8 mouse cellular contexts compared by ENCODE assay signal in genomic region chrX:48513824-48514223, GRCm38 (mm10). TPM values are rescaled to one million over a fixed set of nuclear protein-coding genes. Genes with fewer than 3 reads are reported as not detected.
DNase-seq lines count a peak whose midpoint lies in the region; ATAC-seq and TF ChIP-seq lines count a peak whose summit lies in the region.

No protein-coding gene starts in this region.

- ATAC-seq in embryonic facial prominence, embryonic 15.5 days (ENCODE audit: insufficient number of reproducible peaks, low FRiP score, low TSS enrichment, low read depth) = no peak
- no peak for ATAC-seq in limb, embryonic 13.5 days (ENCODE audit: low FRiP score, low read depth)

- intact Hi-C loops in gastrocnemius, adult 2 months (cut with DNase I) = loop anchor here (5.0 kb wide), 1 partner anchor 172 kb away; the partner anchor contains the start of gene Bcorl1

- no peaks in the 10 kb centered on the region for H3K36me3 ChIP-seq in C2C12 (ENCODE audit: control insufficient read depth, insufficient read depth)
- H3K36me3 ChIP-seq in embryonic facial prominence, embryonic 15.5 days = no peaks in the 10 kb centered on the region
- H3K36me3 ChIP-seq in limb, embryonic 13.5 days = no peaks in the 10 kb centered on the region

- no peak overlapping the region for H3K9ac ChIP-seq in embryonic facial prominence, embryonic 15.5 days
- H3K9ac ChIP-seq in limb, embryonic 13.5 days = peak overlapping the region; percentile 48

- DNase-seq in gastrocnemius, adult 2 months = no peak
- DNase-seq in gastrocnemius, postnatal 4 days (ENCODE audit: low spot score in 2 of 2) = no peak
- DNase-seq in skeletal muscle tissue, adult 2 months (ENCODE audit: low read depth, low spot score) = peak; percentile 0
- no peak for DNase-seq in gastrocnemius, postnatal 10 days
- no peak for DNase-seq in cerebellum, adult 9-10 months

- peak overlapping the region; percentile 93 for H3K27ac ChIP-seq in gastrocnemius, adult 2 months
- H3K27ac ChIP-seq in embryonic facial prominence, embryonic 15.5 days (replicated peaks) = no peak overlapping the region
- no peak overlapping the region for H3K27ac ChIP-seq in limb, embryonic 13.5 days

- 0 out of 2 replicates have a peak, but pooled peaks cover 5% of the 10 kb centered on the region for H3K4me1 ChIP-seq in embryonic facial prominence, embryonic 15.5 days
- H3K4me1 ChIP-seq in limb, embryonic 13.5 days = 0 out of 2 replicates have a peak, but pooled peaks cover 3% of the 10 kb centered on the region

- 17% methylated on average over 13 of the region's 13 CpGs for WGBS in embryonic facial prominence, embryonic 15.5 days
- WGBS in limb, embryonic 13.5 days = 15% methylated on average over 13 of the region's 13 CpGs

- peak overlapping the region; percentile 53 for H3K4me2 ChIP-seq in embryonic facial prominence, embryonic 15.5 days (replicated peaks)
- H3K4me2 ChIP-seq in limb, embryonic 13.5 days (replicated peaks) = peak overlapping the region; percentile 57

- H3K79me3 ChIP-seq in C2C12 (ENCODE audit: low read depth) = peaks cover 19% of the 10 kb centered on the region

- TF ChIP-seq CTCF in gastrocnemius, adult 2 months (IDR thresholded peaks at IDR 0.05) = no peak
- TF ChIP-seq CTCF in C2C12 (IDR thresholded peaks at IDR 0.05; ENCODE audit: control insufficient read depth, insufficient read depth, insufficient read length) = no peak

- no peak overlapping the region for H3ac ChIP-seq in C2C12 (ENCODE audit: control insufficient read depth, insufficient read length, low read depth)

- peak overlapping the region; percentile 85 for H3K4me3 ChIP-seq in gastrocnemius, adult 2 months
- peak overlapping the region; percentile 60 for H3K4me3 ChIP-seq in C2C12 (ENCODE audit: insufficient read depth, poor library complexity, severe bottlenecking)
- peak overlapping the region; percentile 57 for H3K4me3 ChIP-seq in embryonic facial prominence, embryonic 15.5 days (replicated peaks)
- H3K4me3 ChIP-seq in limb, embryonic 13.5 days = peak overlapping the region; percentile 56

- H3K9me3 ChIP-seq in embryonic facial prominence, embryonic 15.5 days (replicated peaks) = no peaks in the 10 kb centered on the region
- no peaks in the 10 kb centered on the region for H3K9me3 ChIP-seq in limb, embryonic 13.5 days

- H3K79me2 ChIP-seq in C2C12 (ENCODE audit: control insufficient read depth, insufficient read depth) = peaks cover 28% of the 10 kb centered on the region

- H3K27me3 ChIP-seq in C2C12 (ENCODE audit: control insufficient read depth, insufficient read depth, insufficient read length) = no peaks in the 10 kb centered on the region
- no peaks in the 10 kb centered on the region for H3K27me3 ChIP-seq in embryonic facial prominence, embryonic 15.5 days
- H3K27me3 ChIP-seq in limb, embryonic 13.5 days = 0 out of 2 replicates have a peak, but pooled peaks cover 2% of the 10 kb centered on the region

TF ChIP-seq in C2C12, 6 proteins besides CTCF, POLR2A, EP300 and RAD21:
- TF ChIP-seq MYOD1 (IDR thresholded peaks at IDR 0.05; ENCODE audit: control insufficient read depth, insufficient read length, low read depth) = no peak
- TF ChIP-seq FOSL1 (IDR thresholded peaks at IDR 0.05; ENCODE audit: insufficient read depth, low read length, poor library complexity, severe bottlenecking) = no peak
- no peak for TF ChIP-seq MYOG (IDR thresholded peaks at IDR 0.05; ENCODE audit: control insufficient read depth, extremely low read depth, insufficient read length)
- no peak for TF ChIP-seq CEBPB (IDR thresholded peaks at IDR 0.05; ENCODE audit: low read depth)
- TF ChIP-seq MAX (IDR thresholded peaks at IDR 0.05) = no peak
- TF ChIP-seq USF1 (IDR thresholded peaks at IDR 0.05; ENCODE audit: low read depth) = no peak

RNA-seq across cellular contexts. Expression of gene Aifm1, which starts 0.5 kb away (rescaled TPM):
- total RNA-seq in gastrocnemius, adult 2 months (2021) = 10 to 100 TPM; 37.3 to 50.0 TPM
- total RNA-seq in gastrocnemius, postnatal 4 days (2021) = 10 to 100 TPM; 40.0 to 43.3 TPM
- polyA plus RNA-seq in C2C12 (2012; fragmentation: generic; extraction: Trizol) = 46.6 TPM
- 57.2 and 60.8 TPM in 2 replicates for polyA plus RNA-seq in embryonic facial prominence, embryonic 15.5 days (2015; fragmentation: Nextera tagmentation; extraction: Ambion mirVana)
- polyA plus RNA-seq in limb, embryonic 13.5 days (2015; fragmentation: Nextera tagmentation; extraction: Ambion mirVana) = 73.7 and 75.3 TPM in 2 replicates
- total RNA-seq in gastrocnemius, postnatal 10 days (2021) = 10 to 100 TPM; 41.8 to 46.2 TPM

RNA-seq across cellular contexts. Expression of gene Rab33a, which starts 5.3 kb away (rescaled TPM):
- total RNA-seq in gastrocnemius, adult 2 months (2021) = under 1 TPM in 1 of 2 experiments, not detected in 1; 0.20 TPM
- 1 to 10 TPM in 1 of 2 experiments, under 1 TPM in 1; 0.56 to 1.8 TPM for total RNA-seq in gastrocnemius, postnatal 4 days (2021)
- not detected for polyA plus RNA-seq in C2C12 (2012; fragmentation: generic; extraction: Trizol)
- 3.3 and 3.5 TPM in 2 replicates for polyA plus RNA-seq in embryonic facial prominence, embryonic 15.5 days (2015; fragmentation: Nextera tagmentation; extraction: Ambion mirVana)
- 5.9 and 6.9 TPM in 2 replicates for polyA plus RNA-seq in limb, embryonic 13.5 days (2015; fragmentation: Nextera tagmentation; extraction: Ambion mirVana)
- total RNA-seq in gastrocnemius, postnatal 10 days (2021) = 1 to 10 TPM in 1 of 2 experiments, under 1 TPM in 1; 0.54 to 1.2 TPM

RNA-seq across cellular contexts. Expression of gene Elf4, which starts 50.9 kb away (rescaled TPM):
- total RNA-seq in gastrocnemius, adult 2 months (2021) = 1 to 10 TPM; 1.6 to 2.1 TPM
- total RNA-seq in gastrocnemius, postnatal 4 days (2021) = 10 to 100 TPM; 19.2 to 19.5 TPM
- polyA plus RNA-seq in C2C12 (2012; fragmentation: generic; extraction: Trizol) = 6.7 TPM
- 6.5 and 7.3 TPM in 2 replicates for polyA plus RNA-seq in embryonic facial prominence, embryonic 15.5 days (2015; fragmentation: Nextera tagmentation; extraction: Ambion mirVana)
- polyA plus RNA-seq in limb, embryonic 13.5 days (2015; fragmentation: Nextera tagmentation; extraction: Ambion mirVana) = 4.1 and 4.9 TPM in 2 replicates
- 10 to 100 TPM in 1 of 2 experiments, 1 to 10 TPM in 1; 6.1 to 11.3 TPM for total RNA-seq in gastrocnemius, postnatal 10 days (2021)
